Mouse (Mus musculus): ENCODE measurements around the gene Cnih4. TPM values are rescaled to one million over a fixed set of nuclear protein-coding genes. Genes with fewer than 3 reads are reported as not detected.

Gene Cnih4
- polyA plus RNA-seq, 1 experiment from 2014 or later: 63.1 TPM

- WGBS: 68% methylated on average over 3 of the region's 3 CpGs
- no peak overlapping the region for H3K9ac ChIP-seq
- no peak overlapping the region for H3K4me2 ChIP-seq (replicated peaks)
- H3K36me3 ChIP-seq: peaks cover 10% of the 10 kb centered on the region; the same call in 1 of the 2 replicates
- no peak overlapping the region for H3K27ac ChIP-seq
- peaks cover 19% of the 10 kb centered on the region for H3K4me1 ChIP-seq
- peak; percentile 35 for ATAC-seq (ENCODE audit: low FRiP score)
- 0 out of 2 replicates have a peak overlapping the region, but pooled peaks have one; percentile 78 for H3K4me3 ChIP-seq
- no peaks in the 10 kb centered on the region for H3K9me3 ChIP-seq (replicated peaks)
- no peaks in the 10 kb centered on the region for H3K27me3 ChIP-seq
Measured at GRCm38 (mm10) chr1:181150431-181150826, 5.9 kb downstream of the Cnih4 start.

- Histone ChIP-seq H3K4me1 (peaks cover 15% of the 10 kb centered on the region), H3K4me3 (peak overlapping the region; percentile 78), H3K27ac (peak overlapping the region; percentile 91), H3K36me3 (peaks cover 16% of the 10 kb centered on the region; the same call in 1 of the 2 replicates), H3K4me2 (replicated peaks) (peak overlapping the region; percentile 72), H3K9ac (peak overlapping the region; percentile 85), H3K9me3 (replicated peaks) (no peaks in the 10 kb centered on the region), H3K27me3 (no peaks in the 10 kb centered on the region)
- WGBS: under 1% methylated on average over 51 of the region's 59 CpGs
- peak; percentile 95 for ATAC-seq (ENCODE audit: low FRiP score)
Measured at GRCm38 (mm10) chr1:181150827-181151534, 6.5 kb downstream of the Cnih4 start.

GRCm38 (mm10) chr1:181151541-181151940 is 7.0 kb downstream of the Cnih4 start:
- H3K4me2 ChIP-seq (replicated peaks): peak overlapping the region; percentile 72
- no peaks in the 10 kb centered on the region for H3K27me3 ChIP-seq
- peak; percentile 48 for ATAC-seq (ENCODE audit: low FRiP score)
- WGBS: 45% methylated on average over 5 of the region's 5 CpGs
- peaks cover 17% of the 10 kb centered on the region; the same call in 1 of the 2 replicates for H3K36me3 ChIP-seq
- no peaks in the 10 kb centered on the region for H3K9me3 ChIP-seq (replicated peaks)
- H3K4me1 ChIP-seq: peaks cover 15% of the 10 kb centered on the region
- H3K27ac ChIP-seq: peak overlapping the region; percentile 91; the same call in 1 of the 2 replicates
- peak overlapping the region; percentile 78 for H3K4me3 ChIP-seq
- H3K9ac ChIP-seq: peak overlapping the region; percentile 85

- H3K27me3 ChIP-seq: no peaks in the 10 kb centered on the region
- no peak overlapping the region for H3K9ac ChIP-seq
- H3K9me3 ChIP-seq (replicated peaks): no peaks in the 10 kb centered on the region
- no peak overlapping the region for H3K4me2 ChIP-seq (replicated peaks)
- H3K36me3 ChIP-seq: peaks cover 57% of the 10 kb centered on the region
- no peak overlapping the region for H3K27ac ChIP-seq
- ATAC-seq (ENCODE audit: low FRiP score): no peak
- 82% methylated on average over 2 of the region's 2 CpGs for WGBS
- no peaks in the 10 kb centered on the region for H3K4me1 ChIP-seq
- no peak overlapping the region for H3K4me3 ChIP-seq
Measured at GRCm38 (mm10) chr1:181167816-181168215, 23.3 kb downstream of the Cnih4 start.

GRCm38 (mm10) chr1:181168377-181168776 is 23.9 kb downstream of the Cnih4 start:
- no peak for ATAC-seq (ENCODE audit: low FRiP score)
- no peaks in the 10 kb centered on the region for H3K9me3 ChIP-seq (replicated peaks)
- H3K4me2 ChIP-seq (replicated peaks): no peak overlapping the region
- no peak overlapping the region for H3K4me3 ChIP-seq
- no peak overlapping the region for H3K27ac ChIP-seq
- no peaks in the 10 kb centered on the region for H3K27me3 ChIP-seq
- peaks cover 52% of the 10 kb centered on the region for H3K36me3 ChIP-seq
- no peak overlapping the region for H3K9ac ChIP-seq
- 82% methylated on average over 3 of the region's 3 CpGs for WGBS
- H3K4me1 ChIP-seq: no peaks in the 10 kb centered on the region

- WGBS: 86% methylated on average over 8 of the region's 8 CpGs
Measured at GRCm38 (mm10) chr1:181170210-181170609, 25.7 kb downstream of the Cnih4 start.

GRCm38 (mm10) chr1:181188925-181189324 is 44.4 kb downstream of the Cnih4 start:
- Histone ChIP-seq H3K9me3 (replicated peaks) (no peaks in the 10 kb centered on the region), H3K27me3 (no peaks in the 10 kb centered on the region), H3K4me2 (replicated peaks) (no peak overlapping the region), H3K36me3 (peaks cover 82% of the 10 kb centered on the region), H3K27ac (no peak overlapping the region), H3K4me1 (no peaks in the 10 kb centered on the region), H3K9ac (no peak overlapping the region), H3K4me3 (no peak overlapping the region)
- WGBS: 92% methylated on average over 4 of the region's 4 CpGs
- ATAC-seq (ENCODE audit: low FRiP score): no peak

More at GRCm38 (mm10) chr1:181170210-181170609, 25.7 kb downstream of the Cnih4 start:
- Histone ChIP-seq H3K4me3 (no peak overlapping the region), H3K4me1 (no peaks in the 10 kb centered on the region), H3K4me2 (replicated peaks) (no peak overlapping the region), H3K27ac (no peak overlapping the region), H3K27me3 (no peaks in the 10 kb centered on the region), H3K36me3 (peaks cover 42% of the 10 kb centered on the region), H3K9me3 (replicated peaks) (no peaks in the 10 kb centered on the region), H3K9ac (no peak overlapping the region)
- no peak for ATAC-seq (ENCODE audit: low FRiP score)

- H3K27ac ChIP-seq: no peak overlapping the region
- no peak for ATAC-seq (ENCODE audit: low FRiP score)
- H3K9ac ChIP-seq: no peak overlapping the region
- H3K36me3 ChIP-seq: peaks cover 79% of the 10 kb centered on the region
- H3K4me1 ChIP-seq: no peaks in the 10 kb centered on the region
- no peak overlapping the region for H3K4me2 ChIP-seq (replicated peaks)
- H3K9me3 ChIP-seq (replicated peaks): no peaks in the 10 kb centered on the region
- no peaks in the 10 kb centered on the region for H3K27me3 ChIP-seq
- WGBS: 91% methylated on average over 4 of the region's 4 CpGs
- no peak overlapping the region for H3K4me3 ChIP-seq
Measured at GRCm38 (mm10) chr1:181199446-181199845, 55.0 kb downstream of the Cnih4 start.

- H3K27me3 ChIP-seq: no peaks in the 10 kb centered on the region
- no peak overlapping the region for H3K27ac ChIP-seq
- no peak for ATAC-seq (ENCODE audit: low FRiP score)
- peaks cover 16% of the 10 kb centered on the region for H3K36me3 ChIP-seq
- H3K4me3 ChIP-seq: peak overlapping the region; percentile 100
- H3K9ac ChIP-seq: peak overlapping the region; percentile 100
- peaks cover 27% of the 10 kb centered on the region for H3K4me1 ChIP-seq
- peak overlapping the region; percentile 92 for H3K4me2 ChIP-seq (replicated peaks)
- H3K9me3 ChIP-seq (replicated peaks): no peaks in the 10 kb centered on the region
- 22% methylated on average over 4 of the region's 4 CpGs for WGBS
Measured at GRCm38 (mm10) chr1:181210147-181210546, 65.7 kb downstream of the Cnih4 start.

GRCm38 (mm10) chr1:181210601-181211402 is 66.3 kb downstream of the Cnih4 start:
- WGBS: under 1% methylated on average over 51 of the region's 56 CpGs
- Histone ChIP-seq H3K27ac (peak overlapping the region; percentile 95), H3K9me3 (replicated peaks) (no peaks in the 10 kb centered on the region), H3K4me2 (replicated peaks) (peak overlapping the region; percentile 92), H3K9ac (peak overlapping the region; percentile 100), H3K4me1 (peaks cover 26% of the 10 kb centered on the region), H3K36me3 (peaks cover 10% of the 10 kb centered on the region), H3K4me3 (peak overlapping the region; percentile 100), H3K27me3 (no peaks in the 10 kb centered on the region)
- peak; percentile 32 for ATAC-seq (ENCODE audit: low FRiP score)

GRCm38 (mm10) chr1:181211403-181211919 is 67.0 kb downstream of the Cnih4 start:
- Histone ChIP-seq H3K27me3 (no peaks in the 10 kb centered on the region), H3K4me3 (peak overlapping the region; percentile 100), H3K4me2 (replicated peaks) (peak overlapping the region; percentile 92), H3K36me3 (peaks cover 6% of the 10 kb centered on the region), H3K9me3 (replicated peaks) (no peaks in the 10 kb centered on the region), H3K27ac (peak overlapping the region; percentile 95), H3K4me1 (peaks cover 26% of the 10 kb centered on the region), H3K9ac (peak overlapping the region; percentile 100)
- WGBS: 0% methylated on average over 20 of the region's 72 CpGs
- peak; percentile 54 for ATAC-seq (ENCODE audit: low FRiP score)

Measured in hindbrain, embryonic 12.5 days (tissue).